In genomic region chr6:124742839-124743514, GRCm38 (mm10) we compare ENCODE assay signal across 16 mouse cellular contexts. TPM values are rescaled to one million over a fixed set of nuclear protein-coding genes. Genes with fewer than 3 reads are reported as not detected.
DNase-seq lines count a peak whose midpoint lies in the region; ATAC-seq lines count a peak whose summit lies in the region.
"Had no signal": no experiment of that assay in that cellular context is flagged by ENCODE, and none has a peak within 500 bp of the region (broad histone marks: within the 10 kb centered on the region; RNA-seq: fewer than 3 reads in every experiment).

No protein-coding gene starts in this region.

- no peak overlapping the region for H3K4me2 ChIP-seq in hindbrain, embryonic 14.5 days (replicated peaks)
- no peak overlapping the region for H3K4me2 ChIP-seq in hindbrain, embryonic 11.5 days (replicated peaks; ENCODE audit: low read depth, low read length)
- no peak overlapping the region for H3K4me2 ChIP-seq in midbrain, embryonic 13.5 days (replicated peaks)
- H3K4me2 ChIP-seq in embryonic facial prominence, embryonic 13.5 days, result no peak overlapping the region
- H3K4me2 ChIP-seq: heart, embryonic 13.5 days; lung, embryonic 14.5 days had no signal

- DNase-seq in cerebellum, adult 11 months, result peak; percentile 42
- no peak for DNase-seq in cerebellum, postnatal 36 days
- no peak for DNase-seq in hindbrain, embryonic 14.5 days (ENCODE audit: low spot score)
- DNase-seq in hindbrain, embryonic 11.5 days (ENCODE audit: low spot score), result no peak
- no peak for DNase-seq in midbrain, embryonic 10.5 days (ENCODE audit: low spot score)
- no peak for DNase-seq in right cerebral cortex, adult 18-20 months
- DNase-seq: adrenal gland, postnatal 36 days; gastrocnemius, postnatal 36 days; layer of hippocampus, adult 9-11 months; lung, embryonic 14.5 days had no signal

- 88% methylated on average over 15 of the region's 15 CpGs for whole genome bisulfite sequencing in hindbrain, embryonic 14.5 days
- 91% methylated on average over 14 of the region's 15 CpGs for WGBS in hindbrain, embryonic 11.5 days
- WGBS in midbrain, embryonic 13.5 days, result 93% methylated on average over 15 of the region's 15 CpGs
- 91% methylated on average over 15 of the region's 15 CpGs for WGBS in midbrain, embryonic 10.5 days
- 86% methylated on average over 15 of the region's 15 CpGs for WGBS in embryonic facial prominence, embryonic 13.5 days

- H3K9ac ChIP-seq in hindbrain, embryonic 14.5 days, result 0 out of 2 replicates have a peak overlapping the region, but pooled peaks have one; percentile 18
- H3K9ac ChIP-seq in hindbrain, embryonic 11.5 days (ENCODE audit: low read depth, low read length), result no peak overlapping the region
- H3K9ac ChIP-seq in midbrain, embryonic 13.5 days (replicated peaks), result peak overlapping the region; percentile 33; the same call in 1 of the 2 replicates
- H3K9ac ChIP-seq in embryonic facial prominence, embryonic 13.5 days, result 0 out of 2 replicates have a peak overlapping the region, but pooled peaks have one; percentile 27
- H3K9ac ChIP-seq: heart, embryonic 13.5 days; lung, embryonic 14.5 days had no signal

- ATAC-seq in hindbrain, embryonic 14.5 days (ENCODE audit: low FRiP score), result no peak
- no peak for ATAC-seq in hindbrain, embryonic 11.5 days (ENCODE audit: low FRiP score)
- ATAC-seq in midbrain, embryonic 13.5 days, result no peak
- no peak for ATAC-seq in embryonic facial prominence, embryonic 13.5 days (ENCODE audit: insufficient number of reproducible peaks, insufficient read depth, low FRiP score, low TSS enrichment, low read depth)

- no peak overlapping the region for H3K4me3 ChIP-seq in hindbrain, embryonic 14.5 days (replicated peaks; ENCODE audit: low read length)
- no peak overlapping the region for H3K4me3 ChIP-seq in hindbrain, embryonic 11.5 days (ENCODE audit: low read depth, low read length)
- H3K4me3 ChIP-seq in midbrain, embryonic 13.5 days (replicated peaks), result no peak overlapping the region
- H3K4me3 ChIP-seq in midbrain, embryonic 10.5 days, result no peak overlapping the region
- H3K4me3 ChIP-seq in embryonic facial prominence, embryonic 13.5 days, result no peak overlapping the region
- H3K4me3 ChIP-seq: heart, embryonic 13.5 days had no signal

- H3K4me1 ChIP-seq in hindbrain, embryonic 14.5 days (replicated peaks; ENCODE audit: control insufficient read depth, insufficient read depth, low read length), result peaks cover 36% of the 10 kb centered on the region
- H3K4me1 ChIP-seq in hindbrain, embryonic 11.5 days (replicated peaks; ENCODE audit: control insufficient read depth, insufficient read depth, low read length), result peaks cover 14% of the 10 kb centered on the region
- peaks cover 51% of the 10 kb centered on the region for H3K4me1 ChIP-seq in midbrain, embryonic 13.5 days (replicated peaks)
- peaks cover 72% of the 10 kb centered on the region for H3K4me1 ChIP-seq in midbrain, embryonic 10.5 days
- H3K4me1 ChIP-seq in embryonic facial prominence, embryonic 13.5 days, result peaks cover 57% of the 10 kb centered on the region

- H3K9me3 ChIP-seq in hindbrain, embryonic 14.5 days (ENCODE audit: control insufficient read depth, low read length), result no peaks in the 10 kb centered on the region
- H3K9me3 ChIP-seq in hindbrain, embryonic 11.5 days (ENCODE audit: control insufficient read depth, low read length), result no peaks in the 10 kb centered on the region
- H3K9me3 ChIP-seq in midbrain, embryonic 13.5 days, result no peaks in the 10 kb centered on the region
- H3K9me3 ChIP-seq in midbrain, embryonic 10.5 days (replicated peaks), result no peaks in the 10 kb centered on the region
- H3K9me3 ChIP-seq in embryonic facial prominence, embryonic 13.5 days, result no peaks in the 10 kb centered on the region
- H3K9me3 ChIP-seq: heart, embryonic 13.5 days had no signal

- H3K36me3 ChIP-seq in hindbrain, embryonic 14.5 days (replicated peaks; ENCODE audit: control insufficient read depth, insufficient read depth), result peaks cover 47% of the 10 kb centered on the region
- H3K36me3 ChIP-seq in hindbrain, embryonic 11.5 days (ENCODE audit: control insufficient read depth, insufficient read depth, low read length), result 0 out of 2 replicates have a peak, but pooled peaks cover 6% of the 10 kb centered on the region
- H3K36me3 ChIP-seq in midbrain, embryonic 13.5 days, result peaks cover 47% of the 10 kb centered on the region
- peaks cover 57% of the 10 kb centered on the region for H3K36me3 ChIP-seq in midbrain, embryonic 10.5 days
- peaks cover 53% of the 10 kb centered on the region for H3K36me3 ChIP-seq in embryonic facial prominence, embryonic 13.5 days

- H3K27ac ChIP-seq in hindbrain, embryonic 14.5 days, result no peak overlapping the region
- H3K27ac ChIP-seq in hindbrain, embryonic 11.5 days (ENCODE audit: low read depth, low read length), result no peak overlapping the region
- H3K27ac ChIP-seq in midbrain, embryonic 13.5 days, result no peak overlapping the region
- no peak overlapping the region for H3K27ac ChIP-seq in midbrain, embryonic 10.5 days (replicated peaks)
- H3K27ac ChIP-seq in embryonic facial prominence, embryonic 13.5 days, result no peak overlapping the region

- no peaks in the 10 kb centered on the region for H3K27me3 ChIP-seq in hindbrain, embryonic 14.5 days (ENCODE audit: control insufficient read depth, insufficient read depth, low read length)
- no peaks in the 10 kb centered on the region for H3K27me3 ChIP-seq in hindbrain, embryonic 11.5 days (ENCODE audit: control insufficient read depth, insufficient read depth, low read length)
- H3K27me3 ChIP-seq in midbrain, embryonic 13.5 days, result no peaks in the 10 kb centered on the region
- H3K27me3 ChIP-seq in midbrain, embryonic 10.5 days (ENCODE audit: low read depth, poor library complexity, severe bottlenecking), result 0 out of 2 replicates have a peak, but pooled peaks cover 4% of the 10 kb centered on the region
- no peaks in the 10 kb centered on the region for H3K27me3 ChIP-seq in embryonic facial prominence, embryonic 13.5 days
- H3K27me3 ChIP-seq: CH12.LX; heart, embryonic 13.5 days had no signal

RNA-seq across cellular contexts. Expression of gene Grcc10, which starts 1.8 kb away (rescaled TPM):
- 616 and 701 TPM in 2 replicates for polyA plus RNA-seq in hindbrain, embryonic 14.5 days (2014; fragmentation: Nextera tagmentation; extraction: Ambion mirVana)
- polyA plus RNA-seq in hindbrain, embryonic 11.5 days (2014; fragmentation: Nextera tagmentation; extraction: Ambion mirVana), result 553 and 590 TPM in 2 replicates
- 710 and 725 TPM in 2 replicates for polyA plus RNA-seq in midbrain, embryonic 13.5 days (2015; fragmentation: Nextera tagmentation; extraction: Ambion mirVana)
- 445 and 490 TPM in 2 replicates for polyA plus RNA-seq in midbrain, embryonic 10.5 days (2016; fragmentation: Nextera tagmentation; extraction: Ambion mirVana)
- polyA plus RNA-seq in embryonic facial prominence, embryonic 13.5 days (2015; fragmentation: Nextera tagmentation; extraction: Ambion mirVana), result 487 and 605 TPM in 2 replicates

RNA-seq across cellular contexts. Expression of gene Ptpn6, which starts 4.5 kb away (rescaled TPM):
- 3.5 and 4.3 TPM in 2 replicates for polyA plus RNA-seq in hindbrain, embryonic 14.5 days (2014; fragmentation: Nextera tagmentation; extraction: Ambion mirVana)
- polyA plus RNA-seq in hindbrain, embryonic 11.5 days (2014; fragmentation: Nextera tagmentation; extraction: Ambion mirVana), result 7.1 and 7.9 TPM in 2 replicates
- 3.4 and 4.1 TPM in 2 replicates for polyA plus RNA-seq in midbrain, embryonic 13.5 days (2015; fragmentation: Nextera tagmentation; extraction: Ambion mirVana)
- 6.1 and 7.2 TPM in 2 replicates for polyA plus RNA-seq in midbrain, embryonic 10.5 days (2016; fragmentation: Nextera tagmentation; extraction: Ambion mirVana)
- polyA plus RNA-seq in embryonic facial prominence, embryonic 13.5 days (2015; fragmentation: Nextera tagmentation; extraction: Ambion mirVana), result 9.2 and 13.9 TPM in 2 replicates

RNA-seq across cellular contexts. Expression of gene Gm45234, which starts 12.8 kb away (rescaled TPM):
- not detected in 2 replicates for polyA plus RNA-seq in hindbrain, embryonic 14.5 days (2014; fragmentation: Nextera tagmentation; extraction: Ambion mirVana)
- not detected in 2 replicates for polyA plus RNA-seq in hindbrain, embryonic 11.5 days (2014; fragmentation: Nextera tagmentation; extraction: Ambion mirVana)
- not detected in 2 replicates for polyA plus RNA-seq in midbrain, embryonic 13.5 days (2015; fragmentation: Nextera tagmentation; extraction: Ambion mirVana)
- not detected in 2 replicates for polyA plus RNA-seq in midbrain, embryonic 10.5 days (2016; fragmentation: Nextera tagmentation; extraction: Ambion mirVana)
- 0.33 TPM in 1 of 2 replicates, not detected in the other for polyA plus RNA-seq in embryonic facial prominence, embryonic 13.5 days (2015; fragmentation: Nextera tagmentation; extraction: Ambion mirVana)
- polyA plus RNA-seq: heart, embryonic 13.5 days; liver, adult 2 months; lung, embryonic 14.5 days; spleen, adult 2 months had no signal

RNA-seq across cellular contexts. Expression of gene Atn1, which starts 13.3 kb away (rescaled TPM):
- 25.9 and 26.0 TPM in 2 replicates for polyA plus RNA-seq in hindbrain, embryonic 14.5 days (2014; fragmentation: Nextera tagmentation; extraction: Ambion mirVana)
- 9.2 and 12.7 TPM in 2 replicates for polyA plus RNA-seq in hindbrain, embryonic 11.5 days (2014; fragmentation: Nextera tagmentation; extraction: Ambion mirVana)
- 21.5 and 25.4 TPM in 2 replicates for polyA plus RNA-seq in midbrain, embryonic 13.5 days (2015; fragmentation: Nextera tagmentation; extraction: Ambion mirVana)
- polyA plus RNA-seq in midbrain, embryonic 10.5 days (2016; fragmentation: Nextera tagmentation; extraction: Ambion mirVana), result 10.2 and 10.5 TPM in 2 replicates
- 22.1 and 22.2 TPM in 2 replicates for polyA plus RNA-seq in embryonic facial prominence, embryonic 13.5 days (2015; fragmentation: Nextera tagmentation; extraction: Ambion mirVana)

RNA-seq across cellular contexts. Expression of gene Eno2, which starts 26.5 kb away (rescaled TPM):
- 142 and 174 TPM in 2 replicates for polyA plus RNA-seq in hindbrain, embryonic 14.5 days (2014; fragmentation: Nextera tagmentation; extraction: Ambion mirVana)
- 5.9 and 7.1 TPM in 2 replicates for polyA plus RNA-seq in hindbrain, embryonic 11.5 days (2014; fragmentation: Nextera tagmentation; extraction: Ambion mirVana)
- 27.5 and 29.7 TPM in 2 replicates for polyA plus RNA-seq in midbrain, embryonic 13.5 days (2015; fragmentation: Nextera tagmentation; extraction: Ambion mirVana)
- polyA plus RNA-seq in midbrain, embryonic 10.5 days (2016; fragmentation: Nextera tagmentation; extraction: Ambion mirVana), result 4.6 and 6.5 TPM in 2 replicates
- polyA plus RNA-seq in embryonic facial prominence, embryonic 13.5 days (2015; fragmentation: Nextera tagmentation; extraction: Ambion mirVana), result 10.7 and 10.9 TPM in 2 replicates
